Comparison of ENCODE assay signal across 24 mouse cellular contexts in the genomic region with DNA sequence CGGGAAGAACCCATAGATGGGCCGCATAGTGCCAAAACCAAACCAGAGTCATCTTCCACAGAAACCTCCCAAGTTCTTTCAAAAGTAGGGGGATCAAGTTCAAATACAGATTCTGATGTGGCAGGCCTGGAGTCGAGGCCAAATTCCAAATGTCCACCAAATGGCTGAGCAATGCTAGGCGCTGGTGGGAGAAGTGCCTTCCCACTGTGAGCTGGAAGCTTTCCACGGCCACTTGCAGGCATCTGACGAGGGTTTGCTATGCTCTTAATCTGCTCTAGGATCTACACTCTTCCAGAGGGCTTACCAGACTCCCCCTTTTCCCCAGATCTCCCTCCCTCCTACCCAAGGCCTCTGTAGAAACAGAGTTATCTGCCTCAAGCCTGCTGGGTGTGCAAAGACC.
A peak's percentile ranks its signal among the peaks of the same experiment; 100 is the strongest.
DNase-seq lines count a peak whose midpoint lies in the region; ATAC-seq and TF ChIP-seq lines count a peak whose summit lies in the region.
"Had no signal": no experiment of that assay in that cellular context is flagged by ENCODE, and none has a peak within 500 bp of the region (broad histone marks: within the 10 kb centered on the region; RNA-seq: fewer than 3 reads in every experiment).

No protein-coding gene starts in this region.

- H3K9me3 ChIP-seq in midbrain, postnatal 0 days (ENCODE audit: low read length) = no peaks in the 10 kb centered on the region
- H3K9me3 ChIP-seq in midbrain, embryonic 10.5 days (replicated peaks) = no peaks in the 10 kb centered on the region
- H3K9me3 ChIP-seq: forebrain, embryonic 13.5 days; G1E; heart, embryonic 15.5 days; limb, embryonic 15.5 days; midbrain, embryonic 12.5 days; neural tube, embryonic 13.5 days; stomach, embryonic 15.5 days had no signal

- no peaks in the 10 kb centered on the region for H3K27me3 ChIP-seq in midbrain, postnatal 0 days (ENCODE audit: insufficient read depth, low read length)
- H3K27me3 ChIP-seq in midbrain, embryonic 10.5 days (ENCODE audit: low read depth, poor library complexity, severe bottlenecking) = no peaks in the 10 kb centered on the region
- H3K27me3 ChIP-seq: forebrain, embryonic 13.5 days; heart, embryonic 15.5 days; limb, embryonic 15.5 days; midbrain, embryonic 12.5 days; neural tube, embryonic 13.5 days; stomach, embryonic 15.5 days had no signal

- no peak overlapping the region for H3K4me2 ChIP-seq in midbrain, postnatal 0 days (ENCODE audit: low read depth, low read length, poor library complexity, severe bottlenecking)
- H3K4me2 ChIP-seq: forebrain, embryonic 13.5 days; heart, embryonic 15.5 days; limb, embryonic 15.5 days; midbrain, embryonic 12.5 days; neural tube, embryonic 13.5 days; stomach, embryonic 15.5 days had no signal

- H3K4me1 ChIP-seq in midbrain, postnatal 0 days (ENCODE audit: insufficient read depth, low read length) = no peaks in the 10 kb centered on the region
- no peaks in the 10 kb centered on the region for H3K4me1 ChIP-seq in midbrain, embryonic 10.5 days
- H3K4me1 ChIP-seq: midbrain, embryonic 12.5 days had no signal

- intact Hi-C loops in gastrocnemius, adult 2 months (cut with DNase I) = no loop called here
- intact Hi-C loops in gastrocnemius, postnatal 36 days (cut with DNase I) = no loop called here

- 80% methylated on average over 6 of the region's 6 CpGs for WGBS in midbrain, postnatal 0 days
- WGBS in midbrain, embryonic 10.5 days = 89% methylated on average over 6 of the region's 6 CpGs

- peak overlapping the region; percentile 12; the same call in 1 of the 2 replicates for H3K27ac ChIP-seq in gastrocnemius, adult 2 months
- no peak overlapping the region for H3K27ac ChIP-seq in midbrain, postnatal 0 days (ENCODE audit: low read depth, low read length)
- H3K27ac ChIP-seq in midbrain, embryonic 10.5 days (replicated peaks) = no peak overlapping the region
- H3K27ac ChIP-seq: forebrain, embryonic 13.5 days; heart, embryonic 15.5 days; kidney, postnatal 0 days; limb, embryonic 15.5 days; midbrain, embryonic 12.5 days; neural tube, embryonic 13.5 days had no signal

- no peak for TF ChIP-seq CTCF in gastrocnemius, adult 2 months (IDR thresholded peaks at IDR 0.05)
- no peak for TF ChIP-seq CTCF in midbrain, postnatal 0 days (IDR thresholded peaks at IDR 0.05)

- H3K9ac ChIP-seq in midbrain, postnatal 0 days (replicated peaks; ENCODE audit: low read length, poor library complexity, severe bottlenecking) = no peak overlapping the region
- H3K9ac ChIP-seq: forebrain, embryonic 13.5 days; heart, embryonic 15.5 days; limb, embryonic 15.5 days; liver, postnatal 0 days; midbrain, embryonic 12.5 days; neural tube, embryonic 13.5 days; stomach, embryonic 15.5 days had no signal

- H3K36me3 ChIP-seq in midbrain, postnatal 0 days (ENCODE audit: insufficient read depth, low read length) = no peaks in the 10 kb centered on the region
- peaks cover 23% of the 10 kb centered on the region for H3K36me3 ChIP-seq in midbrain, embryonic 10.5 days
- H3K36me3 ChIP-seq: heart, embryonic 15.5 days; limb, embryonic 15.5 days; stomach, embryonic 15.5 days had no signal

- no peak for DNase-seq in gastrocnemius, adult 2 months
- no peak for DNase-seq in gastrocnemius, postnatal 36 days
- DNase-seq in midbrain, postnatal 0 days (ENCODE audit: low spot score) = peak; percentile 34
- no peak for DNase-seq in midbrain, embryonic 10.5 days (ENCODE audit: low spot score)
- DNase-seq in cerebellum, postnatal 10 days = peak; percentile 78 to 88
- DNase-seq in spleen, adult 18-20 months = no peak
- no peak for DNase-seq in right cerebral cortex, postnatal 4 days
- DNase-seq: gastrocnemius, postnatal 14 days; heart, adult 2 months; kidney, adult 18-20 months; layer of hippocampus, postnatal 36 days; liver, postnatal 0 days; lung, postnatal 14 days; thymus, adult 18-20 months; thymus, postnatal 4 days had no signal

- H3K4me3 ChIP-seq in gastrocnemius, adult 2 months = no peak overlapping the region
- H3K4me3 ChIP-seq in midbrain, postnatal 0 days (ENCODE audit: low read depth, low read length) = no peak overlapping the region
- no peak overlapping the region for H3K4me3 ChIP-seq in midbrain, embryonic 10.5 days
- H3K4me3 ChIP-seq: forebrain, embryonic 13.5 days; heart, adult 2 months; heart, embryonic 15.5 days; limb, embryonic 15.5 days; midbrain, embryonic 12.5 days; neural tube, embryonic 13.5 days; stomach, embryonic 15.5 days had no signal

- no peak for ATAC-seq in midbrain, postnatal 0 days (ENCODE audit: low FRiP score)
- ATAC-seq in frontal cortex, adult (ENCODE audit: low TSS enrichment) = no peak
- ATAC-seq: forebrain, embryonic 13.5 days; liver, postnatal 0 days had no signal

Comparison
In these comparisons a context has a peak if more than half of its experiments do, and no peak if none do; other contexts are left out.
1. DNase-seq: peak in midbrain, postnatal 0 days (single experiment) and cerebellum, postnatal 10 days (2 of 2); none in gastrocnemius, adult 2 months (single experiment), gastrocnemius, postnatal 36 days (0 of 2), midbrain, embryonic 10.5 days (single experiment), spleen, adult 18-20 months (0 of 2) and right cerebral cortex, postnatal 4 days (single experiment).